Mouse (Mus musculus) olfactory bulb, adult 2 months (tissue): ENCODE measurements around the gene Aurkb.

Source experiments
- CTCF ChIP-seq: fragments of 200-500 bp; IDR thresholded peaks from 2 replicates; pipeline ENCODE4 v1.5.1; 2012; ENCODE audit warnings: low read depth, mild to moderate bottlenecking, low read length, moderate library complexity; ENCODE audit not compliant: insufficient read depth
- POLR2A ChIP-seq: fragments of 200-500 bp; IDR thresholded peaks from 2 replicates; pipeline ENCODE4 v1.6.1; 2012; ENCODE audit warnings: mild to moderate bottlenecking, low read depth, low read length, moderate library complexity; ENCODE audit not compliant: insufficient read depth

GRCm38 (mm10) chr11:69092871-69093270 is 47.4 kb downstream of the Aurkb start:
- no peak for TF ChIP-seq CTCF
- TF ChIP-seq POLR2A, result no peak
